Mouse (Mus musculus) erythroblast, embryonic 14.5 days (primary cell): ENCODE results near the gene Sdcbp2. TPM values are rescaled to one million over a fixed set of nuclear protein-coding genes. Genes with fewer than 3 reads are reported as not detected.

Experiments
- H3K27me3 ChIP-seq: 2 replicates; pipeline ENCODE4 v1.6.1; 2012; ENCODE audit warnings: inconsistent platforms; ENCODE audit not compliant: control insufficient read depth
- H3K36me3 ChIP-seq: 2 replicates; pipeline ENCODE4 v1.6.1; 2012; ENCODE audit warnings: mild to moderate bottlenecking, inconsistent platforms; ENCODE audit not compliant: control insufficient read depth
- H3K4me1 ChIP-seq: 2 replicates; pipeline ENCODE4 v1.6.1; 2012; ENCODE audit warnings: inconsistent platforms; ENCODE audit not compliant: control insufficient read depth
- H3K4me3 ChIP-seq: replicated peaks from 2 replicates; pipeline ENCODE3; 2012; ENCODE audit warnings: moderate library complexity, mild to moderate bottlenecking, inconsistent platforms
- H3K9me3 ChIP-seq: 2 replicates; pipeline ENCODE4 v1.6.1; 2012; ENCODE audit warnings: low read length, inconsistent platforms, mixed read lengths; ENCODE audit not compliant: control insufficient read depth
- GATA1 ChIP-seq: IDR thresholded peaks from 2 replicates; pipeline ENCODE4 v1.6.1; 2012; ENCODE audit warnings: low read length, inconsistent platforms, mixed read lengths
- TAL1 ChIP-seq: IDR thresholded peaks from 3 replicates; pipeline ENCODE4 v1.6.1; 2012; ENCODE audit warnings: low read length, inconsistent platforms, mixed read lengths
- polyA plus RNA-seq: library from polyadenylated mRNA; stranded (reverse); fragments of >175 nt; gene quantifications from 2 replicates; pipeline ENCODE4 v1.2.3, GENCODE M21; 2012

Gene Sdcbp2
- polyA plus RNA-seq, 1 experiment = not detected

- TF ChIP-seq GATA1 (no peak), TAL1 (no peak)
- H3K4me3 ChIP-seq = no peak overlapping the region
- no peaks in the 10 kb centered on the region for H3K9me3 ChIP-seq
- H3K27me3 ChIP-seq = peaks cover 4% of the 10 kb centered on the region
- no peaks in the 10 kb centered on the region for H3K36me3 ChIP-seq
- peaks cover 3% of the 10 kb centered on the region for H3K4me1 ChIP-seq
Observed at GRCm38 (mm10) chr2:151536618-151536974, 35.8 kb upstream of the Sdcbp2 start.

GRCm38 (mm10) chr2:151538646-151539045 is 33.8 kb upstream of the Sdcbp2 start:
- Histone ChIP-seq H3K4me1 (peaks cover 24% of the 10 kb centered on the region), H3K36me3 (no peaks in the 10 kb centered on the region), H3K9me3 (no peaks in the 10 kb centered on the region), H3K4me3 (no peak overlapping the region), H3K27me3 (peaks cover 9% of the 10 kb centered on the region)
- TF ChIP-seq GATA1 = no peak
- no peak for TF ChIP-seq TAL1

- Histone ChIP-seq H3K27me3 (peaks cover 9% of the 10 kb centered on the region), H3K4me3 (peak within 1 kb of the TSS; percentile 70), H3K9me3 (no peaks in the 10 kb centered on the region), H3K36me3 (peaks cover 17% of the 10 kb centered on the region), H3K4me1 (peaks cover 32% of the 10 kb centered on the region)
- TF ChIP-seq GATA1 (no peak), TAL1 (no peak)
Observed at GRCm38 (mm10) chr2:151542323-151543062, 29.9 kb upstream of the Sdcbp2 start, which contains the start of gene Fkbp1a. TSS of gene Fkbp1a (plus strand) at chr2:151542483.

- H3K4me1 ChIP-seq = peaks cover 32% of the 10 kb centered on the region
- TF ChIP-seq GATA1 (no peak), TAL1 (no peak)
- H3K36me3 ChIP-seq = peaks cover 19% of the 10 kb centered on the region
- no peaks in the 10 kb centered on the region for H3K9me3 ChIP-seq
- peaks cover 9% of the 10 kb centered on the region for H3K27me3 ChIP-seq
- peak overlapping the region; percentile 70 for H3K4me3 ChIP-seq
Observed at GRCm38 (mm10) chr2:151543063-151543895, 29.1 kb upstream of the Sdcbp2 start.

GRCm38 (mm10) chr2:151544673-151545072 is 27.7 kb upstream of the Sdcbp2 start:
- TF ChIP-seq GATA1 = no peak
- TF ChIP-seq TAL1 = no peak
- Histone ChIP-seq H3K27me3 (peaks cover 5% of the 10 kb centered on the region), H3K9me3 (no peaks in the 10 kb centered on the region), H3K4me1 (peaks cover 32% of the 10 kb centered on the region), H3K36me3 (peaks cover 19% of the 10 kb centered on the region), H3K4me3 (no peak overlapping the region)

- Histone ChIP-seq H3K4me3 (no peak overlapping the region), H3K36me3 (peaks cover 30% of the 10 kb centered on the region), H3K9me3 (no peaks in the 10 kb centered on the region), H3K27me3 (peaks cover 5% of the 10 kb centered on the region), H3K4me1 (peaks cover 28% of the 10 kb centered on the region)
- no peak for TF ChIP-seq TAL1
- TF ChIP-seq GATA1 = no peak
Observed at GRCm38 (mm10) chr2:151546571-151546970, 25.9 kb upstream of the Sdcbp2 start.

- Histone ChIP-seq H3K4me3 (no peak overlapping the region), H3K27me3 (no peaks in the 10 kb centered on the region), H3K9me3 (no peaks in the 10 kb centered on the region), H3K4me1 (peaks cover 2% of the 10 kb centered on the region; the same call in 1 of the 2 replicates), H3K36me3 (peaks cover 43% of the 10 kb centered on the region)
- TF ChIP-seq GATA1 = no peak
- TF ChIP-seq TAL1 = no peak
Observed at GRCm38 (mm10) chr2:151549615-151550121, 22.8 kb upstream of the Sdcbp2 start.

- TF ChIP-seq GATA1 (no peak), TAL1 (no peak)
- Histone ChIP-seq H3K9me3 (no peaks in the 10 kb centered on the region), H3K4me3 (no peak overlapping the region), H3K4me1 (no peaks in the 10 kb centered on the region), H3K27me3 (no peaks in the 10 kb centered on the region), H3K36me3 (peaks cover 29% of the 10 kb centered on the region)
Observed at GRCm38 (mm10) chr2:151562930-151563921, 9.2 kb upstream of the Sdcbp2 start.
